Mouse (Mus musculus): Measurements from ENCODE around the gene Ptger3. TPM values are rescaled to one million over a fixed set of nuclear protein-coding genes. Genes with fewer than 3 reads are reported as not detected.

Gene Ptger3
- polyA plus RNA-seq, 1 experiment from 2014 or later: 19.0 TPM

DNA sequence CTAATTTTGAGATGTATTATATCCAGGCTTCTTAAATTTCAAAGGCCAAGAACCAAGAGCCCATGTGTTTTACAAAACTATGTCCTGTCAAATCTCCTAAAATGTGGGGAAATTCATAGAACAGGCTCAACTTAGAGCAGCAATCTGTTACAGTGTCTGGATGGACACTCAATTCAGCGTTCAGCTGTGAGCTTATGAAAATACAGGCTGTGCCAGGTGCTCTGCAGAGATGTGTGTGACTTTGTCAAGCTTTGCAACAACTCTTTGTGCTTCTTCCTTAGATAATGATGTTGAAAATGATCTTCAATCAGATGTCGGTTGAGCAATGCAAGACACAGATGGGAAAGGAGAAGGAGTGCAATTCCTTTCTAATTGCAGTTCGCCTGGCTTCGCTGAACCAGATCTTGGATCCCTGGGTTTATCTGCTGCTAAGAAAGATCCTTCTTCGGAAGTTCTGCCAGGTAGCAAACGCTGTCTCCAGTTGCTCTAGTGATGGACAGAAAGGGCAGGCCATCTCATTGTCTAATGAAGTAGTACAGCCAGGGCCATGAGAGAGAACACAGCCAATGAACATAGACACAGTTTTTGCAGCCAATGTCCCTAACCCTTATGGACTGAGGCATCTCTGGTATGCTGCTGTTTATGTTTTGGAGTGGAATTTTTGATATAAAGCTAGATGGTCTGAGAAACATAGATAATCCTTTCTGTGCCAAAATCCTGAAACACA lies 38.2 kb downstream of the Ptger3 start:
- no peak overlapping the region; the same call in 1 of the 2 replicates for H3K27ac ChIP-seq
- ATAC-seq (ENCODE audit: insufficient read depth, low FRiP score, low read depth): no peak
- H3K4me1 ChIP-seq: no peaks in the 10 kb centered on the region
- H3K4me2 ChIP-seq: no peak overlapping the region
- no peaks in the 10 kb centered on the region for H3K36me3 ChIP-seq
- H3K4me3 ChIP-seq (replicated peaks): no peak overlapping the region
- H3K27me3 ChIP-seq (replicated peaks): no peaks in the 10 kb centered on the region
- no peaks in the 10 kb centered on the region for H3K9me3 ChIP-seq
- WGBS: 63% methylated on average over 6 of the region's 6 CpGs
- H3K9ac ChIP-seq: no peak overlapping the region

DNA sequence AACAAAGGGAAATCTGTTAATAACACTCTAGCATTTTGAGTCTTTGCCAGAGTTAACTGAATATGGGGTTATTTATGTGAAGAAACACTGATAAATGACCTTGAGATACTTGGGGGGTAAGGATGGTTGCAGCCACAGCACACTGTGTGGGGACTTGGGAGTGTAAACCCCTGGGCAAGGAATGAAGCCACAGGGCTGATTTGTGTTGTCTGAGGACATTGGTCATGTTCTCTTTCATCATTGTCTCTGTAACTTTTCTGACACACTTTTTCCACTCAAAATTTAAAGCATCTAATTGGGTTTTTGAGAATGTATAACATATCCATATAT lies 38.7 kb downstream of the Ptger3 start:
- no peak overlapping the region for H3K4me2 ChIP-seq
- no peaks in the 10 kb centered on the region for H3K4me1 ChIP-seq
- H3K9ac ChIP-seq: no peak overlapping the region
- no peaks in the 10 kb centered on the region for H3K9me3 ChIP-seq
- ATAC-seq (ENCODE audit: insufficient read depth, low FRiP score, low read depth): no peak
- no peak overlapping the region for H3K27ac ChIP-seq
- H3K4me3 ChIP-seq (replicated peaks): no peak overlapping the region
- H3K36me3 ChIP-seq: no peaks in the 10 kb centered on the region
- no peaks in the 10 kb centered on the region for H3K27me3 ChIP-seq (replicated peaks)

DNA sequence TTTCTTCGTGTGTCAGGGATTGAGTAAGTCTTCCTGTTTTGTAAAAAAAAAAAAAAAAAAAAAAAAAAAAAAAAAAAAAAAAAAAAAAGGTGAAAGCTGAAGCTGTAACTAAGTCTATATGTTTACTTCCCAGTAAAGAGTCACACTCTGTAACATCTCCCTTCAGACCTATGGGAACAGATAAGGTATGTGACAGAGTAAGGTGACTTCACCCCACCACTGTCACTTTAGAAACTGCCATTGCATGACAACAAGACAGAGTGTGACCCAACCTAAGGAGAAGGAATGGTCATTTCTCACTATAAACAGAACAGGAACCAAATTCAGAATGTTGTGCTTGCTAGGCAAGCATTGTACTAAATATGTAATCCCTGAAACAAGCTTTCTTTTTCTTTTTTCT lies 46.9 kb downstream of the Ptger3 start:
- H3K9me3 ChIP-seq: no peaks in the 10 kb centered on the region
- no peak overlapping the region for H3K9ac ChIP-seq
- no peak overlapping the region for H3K4me3 ChIP-seq (replicated peaks)
- H3K4me1 ChIP-seq: no peaks in the 10 kb centered on the region
- H3K27me3 ChIP-seq (replicated peaks): no peaks in the 10 kb centered on the region
- 29% methylated on average over 1 of the region's 1 CpGs for WGBS
- H3K27ac ChIP-seq: no peak overlapping the region
- H3K36me3 ChIP-seq: no peaks in the 10 kb centered on the region
- ATAC-seq (ENCODE audit: insufficient read depth, low FRiP score, low read depth): no peak
- H3K4me2 ChIP-seq: no peak overlapping the region

DNA sequence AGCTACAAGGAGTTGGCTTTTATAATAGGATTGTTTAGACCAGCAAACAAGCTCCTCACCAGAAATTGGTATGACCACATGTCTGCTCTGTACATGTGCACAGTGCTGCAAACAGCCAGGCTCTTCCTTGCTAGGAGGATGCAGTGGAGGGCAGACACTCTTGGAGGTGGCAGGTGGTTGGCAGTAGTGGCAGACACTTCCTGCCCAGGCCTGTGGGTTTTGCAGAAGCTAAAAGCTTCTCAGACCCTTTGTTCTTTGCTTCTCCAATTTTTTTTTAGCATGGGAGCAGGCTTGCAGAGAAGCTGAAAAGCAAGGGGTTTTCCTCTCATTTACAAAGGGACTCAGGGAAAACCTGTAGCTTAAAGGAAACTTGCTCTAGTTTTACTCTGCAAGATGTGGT lies 50.3 kb downstream of the Ptger3 start:
- Histone ChIP-seq H3K36me3 (no peaks in the 10 kb centered on the region), H3K4me2 (no peak overlapping the region), H3K9ac (no peak overlapping the region), H3K9me3 (no peaks in the 10 kb centered on the region), H3K4me1 (no peaks in the 10 kb centered on the region), H3K4me3 (replicated peaks) (no peak overlapping the region), H3K27me3 (replicated peaks) (no peaks in the 10 kb centered on the region), H3K27ac (no peak overlapping the region)
- ATAC-seq (ENCODE audit: insufficient read depth, low FRiP score, low read depth): no peak

DNA sequence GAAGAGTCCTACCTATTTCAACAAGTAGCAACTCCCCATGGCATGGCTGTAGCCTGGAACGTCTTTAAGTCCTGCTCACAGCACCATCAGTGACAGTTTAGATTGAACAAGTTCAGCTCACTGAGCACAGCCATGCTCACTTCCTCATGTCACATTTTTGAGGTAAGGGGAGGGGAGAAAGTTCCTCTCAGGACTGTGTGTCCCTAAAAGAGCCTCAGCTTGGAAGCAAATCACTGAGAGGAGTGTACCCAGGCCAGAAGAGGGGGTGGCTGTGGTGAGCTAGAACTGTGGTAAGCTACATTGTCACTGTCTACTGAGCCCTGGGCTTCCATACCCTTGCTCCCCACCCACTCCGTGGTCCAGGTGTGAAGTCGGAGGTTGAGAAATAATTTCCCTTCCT lies 60.7 kb downstream of the Ptger3 start:
- Histone ChIP-seq H3K4me3 (replicated peaks) (no peak overlapping the region), H3K4me2 (no peak overlapping the region), H3K36me3 (no peaks in the 10 kb centered on the region), H3K9ac (no peak overlapping the region), H3K27me3 (replicated peaks) (no peaks in the 10 kb centered on the region), H3K4me1 (no peaks in the 10 kb centered on the region), H3K9me3 (no peaks in the 10 kb centered on the region), H3K27ac (no peak overlapping the region)
- ATAC-seq (ENCODE audit: insufficient read depth, low FRiP score, low read depth): no peak
- WGBS: 67% methylated on average over 3 of the region's 3 CpGs

DNA sequence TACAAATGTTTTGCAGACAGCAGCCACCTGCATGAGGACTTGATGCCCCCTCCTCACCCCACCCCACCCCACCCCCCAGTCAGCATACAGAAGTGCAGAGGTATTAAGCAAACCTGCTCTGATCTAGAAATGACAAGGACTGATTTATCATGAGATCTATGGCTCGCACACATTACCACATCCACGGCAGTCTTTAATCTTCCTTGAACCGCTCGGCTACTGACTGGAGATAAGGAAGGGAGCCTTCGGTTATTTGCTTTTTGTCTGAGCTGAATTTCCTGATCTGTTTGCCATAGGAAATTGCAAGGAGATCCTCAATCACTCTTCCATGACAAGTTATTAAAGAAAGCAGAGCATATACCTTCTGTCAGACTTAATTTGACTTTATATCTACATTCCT lies 64.0 kb downstream of the Ptger3 start:
- Histone ChIP-seq H3K9me3 (no peaks in the 10 kb centered on the region), H3K36me3 (no peaks in the 10 kb centered on the region), H3K4me2 (no peak overlapping the region), H3K4me1 (no peaks in the 10 kb centered on the region), H3K9ac (no peak overlapping the region), H3K27me3 (replicated peaks) (no peaks in the 10 kb centered on the region), H3K27ac (no peak overlapping the region), H3K4me3 (replicated peaks) (no peak overlapping the region)
- WGBS: 32% methylated on average over 5 of the region's 5 CpGs
- ATAC-seq (ENCODE audit: insufficient read depth, low FRiP score, low read depth): no peak

DNA sequence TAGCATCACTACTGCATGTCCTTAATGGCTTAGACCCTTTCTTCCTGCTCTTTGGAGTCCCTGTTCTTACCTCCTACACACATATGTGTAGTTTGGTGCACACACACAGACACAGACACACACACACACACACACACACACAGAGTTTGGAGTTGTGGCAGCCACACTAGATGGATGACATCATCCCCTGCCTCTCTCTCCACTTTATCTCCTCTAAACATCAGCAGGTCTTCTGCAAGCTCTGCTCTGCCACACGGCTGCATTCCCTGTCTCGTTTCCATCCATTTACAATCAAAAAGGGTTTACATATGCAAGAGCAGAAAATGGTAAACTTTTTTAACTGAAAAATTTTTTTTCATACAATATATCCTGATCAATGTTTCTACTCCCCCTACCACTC lies 64.7 kb downstream of the Ptger3 start:
- Histone ChIP-seq H3K4me3 (replicated peaks) (no peak overlapping the region), H3K27ac (no peak overlapping the region), H3K27me3 (replicated peaks) (no peaks in the 10 kb centered on the region), H3K36me3 (no peaks in the 10 kb centered on the region), H3K9me3 (no peaks in the 10 kb centered on the region), H3K9ac (no peak overlapping the region), H3K4me1 (no peaks in the 10 kb centered on the region), H3K4me2 (no peak overlapping the region)
- no peak for ATAC-seq (ENCODE audit: insufficient read depth, low FRiP score, low read depth)
- WGBS: 23% methylated on average over 2 of the region's 2 CpGs

DNA sequence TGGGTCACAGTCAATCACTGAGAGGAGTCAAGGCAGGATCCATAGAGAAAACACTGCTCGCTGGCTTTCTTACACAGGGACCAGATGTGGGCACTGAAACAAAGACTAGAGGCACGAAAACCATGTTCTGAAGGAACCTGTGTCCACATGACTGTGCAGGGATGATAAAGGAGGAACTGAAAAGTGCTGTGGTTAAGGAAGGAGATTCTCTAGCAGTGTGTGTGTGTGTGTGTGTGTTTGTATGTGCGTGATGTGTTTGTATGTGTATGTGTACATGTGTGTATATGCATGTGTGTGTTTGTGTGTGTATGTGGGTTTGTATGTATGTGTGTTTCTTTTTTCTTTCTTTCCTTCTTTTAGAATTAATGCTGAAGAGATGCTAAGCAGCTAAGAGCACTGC lies 67.7 kb downstream of the Ptger3 start:
- Histone ChIP-seq H3K36me3 (no peaks in the 10 kb centered on the region), H3K9ac (no peak overlapping the region)

DNA sequence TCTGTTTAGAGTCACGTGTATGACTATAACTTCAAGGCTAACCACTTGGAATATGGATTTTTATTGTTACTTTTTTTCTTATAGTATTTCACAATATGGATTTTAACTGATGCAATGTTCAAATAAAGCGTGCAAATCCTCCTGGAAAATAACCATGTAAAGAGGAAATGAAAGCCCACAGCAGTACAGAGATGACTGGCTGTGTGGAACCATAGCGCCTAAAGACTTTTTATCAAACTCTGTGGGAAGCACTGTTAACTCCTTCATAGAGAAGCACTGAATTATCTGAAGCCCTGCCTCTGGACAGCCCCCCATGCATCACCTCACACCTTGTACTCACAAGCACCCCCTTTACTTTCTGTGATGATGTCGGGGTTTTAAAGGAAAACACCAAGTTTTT lies 69.0 kb downstream of the Ptger3 start:
- Histone ChIP-seq H3K4me3 (replicated peaks) (no peak overlapping the region), H3K4me1 (no peaks in the 10 kb centered on the region), H3K36me3 (no peaks in the 10 kb centered on the region), H3K4me2 (no peak overlapping the region), H3K27ac (no peak overlapping the region), H3K9ac (no peak overlapping the region), H3K9me3 (no peaks in the 10 kb centered on the region), H3K27me3 (replicated peaks) (no peaks in the 10 kb centered on the region)
- 79% methylated on average over 4 of the region's 4 CpGs for WGBS
- ATAC-seq (ENCODE audit: insufficient read depth, low FRiP score, low read depth): no peak

More for the DNA sequence above, 67.7 kb downstream of the Ptger3 start:
- no peaks in the 10 kb centered on the region for H3K4me1 ChIP-seq
- H3K27me3 ChIP-seq (replicated peaks): no peaks in the 10 kb centered on the region
- no peak overlapping the region for H3K27ac ChIP-seq
- no peak for ATAC-seq (ENCODE audit: insufficient read depth, low FRiP score, low read depth)
- 70% methylated on average over 3 of the region's 3 CpGs for WGBS
- H3K9me3 ChIP-seq: no peaks in the 10 kb centered on the region
- H3K4me3 ChIP-seq (replicated peaks): no peak overlapping the region
- H3K4me2 ChIP-seq: no peak overlapping the region

DNA sequence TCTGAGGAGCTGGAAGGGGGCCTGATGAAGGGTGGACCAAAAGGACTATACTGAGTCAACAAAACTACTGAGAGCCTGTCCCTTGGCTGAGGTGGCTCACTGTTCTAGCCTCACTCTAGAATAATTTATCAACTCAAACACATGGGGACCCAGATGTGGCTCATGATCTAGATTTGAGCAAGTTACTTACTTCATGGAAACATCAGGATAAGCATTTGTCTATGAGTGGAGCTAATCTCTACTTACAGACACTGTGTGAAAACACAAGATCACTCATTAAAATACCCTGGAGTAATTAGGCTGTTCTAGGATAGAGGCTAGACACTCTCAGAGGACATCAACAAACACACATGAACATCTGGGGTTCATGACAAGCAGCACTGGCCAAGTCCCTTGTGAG lies 70.2 kb downstream of the Ptger3 start:
- no peaks in the 10 kb centered on the region for H3K9me3 ChIP-seq
- no peak overlapping the region for H3K4me3 ChIP-seq (replicated peaks)
- H3K4me2 ChIP-seq: no peak overlapping the region
- no peak overlapping the region for H3K27ac ChIP-seq
- ATAC-seq (ENCODE audit: insufficient read depth, low FRiP score, low read depth): no peak
- no peaks in the 10 kb centered on the region for H3K27me3 ChIP-seq (replicated peaks)
- no peak overlapping the region for H3K9ac ChIP-seq
- no peaks in the 10 kb centered on the region for H3K4me1 ChIP-seq
- H3K36me3 ChIP-seq: no peaks in the 10 kb centered on the region

DNA sequence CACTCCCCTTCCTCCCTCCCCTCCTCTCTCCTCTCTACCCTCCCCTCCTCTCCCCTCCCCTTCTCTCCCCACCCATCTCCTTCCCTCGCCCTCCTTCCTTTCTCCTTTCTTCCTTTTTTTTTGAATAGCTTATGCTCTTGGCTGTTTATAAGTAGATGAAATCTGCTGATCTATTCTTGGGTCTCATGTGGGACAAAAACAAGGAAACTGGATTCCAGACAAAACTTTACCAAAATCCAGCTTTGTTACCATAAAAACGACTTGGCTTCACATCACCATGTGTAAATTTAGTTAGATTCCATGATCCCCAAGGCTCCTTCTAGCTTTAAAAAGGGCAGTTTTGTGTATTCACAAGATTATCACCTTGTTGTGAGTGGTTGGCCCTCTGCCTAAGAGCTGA lies 70.6 kb downstream of the Ptger3 start:
- Histone ChIP-seq H3K4me3 (replicated peaks) (no peak overlapping the region), H3K9ac (no peak overlapping the region), H3K9me3 (no peaks in the 10 kb centered on the region), H3K4me1 (no peaks in the 10 kb centered on the region), H3K36me3 (no peaks in the 10 kb centered on the region), H3K4me2 (no peak overlapping the region), H3K27me3 (replicated peaks) (no peaks in the 10 kb centered on the region), H3K27ac (no peak overlapping the region)
- 55% methylated on average over 2 of the region's 2 CpGs for WGBS
- no peak for ATAC-seq (ENCODE audit: insufficient read depth, low FRiP score, low read depth)

DNA sequence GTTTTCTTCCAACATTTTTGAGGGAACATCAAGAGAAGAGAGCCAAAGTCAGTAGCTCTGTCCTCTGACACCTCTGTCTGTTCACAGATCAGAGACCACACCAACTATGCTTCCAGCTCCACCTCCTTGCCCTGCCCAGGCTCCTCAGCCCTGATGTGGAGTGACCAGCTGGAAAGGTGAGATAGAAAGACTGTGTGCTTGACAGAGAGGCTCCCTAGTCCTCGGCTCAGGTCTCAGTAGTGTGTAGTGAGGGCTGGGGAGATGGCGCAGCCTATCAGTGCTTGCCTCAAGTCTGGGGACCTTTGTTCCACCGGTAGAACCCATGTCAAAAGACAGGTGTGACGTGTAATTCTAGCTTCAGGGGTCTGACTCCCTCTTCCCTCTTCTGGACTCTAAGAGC lies 74.9 kb downstream of the Ptger3 start:
- WGBS: 79% methylated on average over 4 of the region's 4 CpGs
- no peak for ATAC-seq (ENCODE audit: insufficient read depth, low FRiP score, low read depth)
- no peaks in the 10 kb centered on the region for H3K36me3 ChIP-seq

DNA sequence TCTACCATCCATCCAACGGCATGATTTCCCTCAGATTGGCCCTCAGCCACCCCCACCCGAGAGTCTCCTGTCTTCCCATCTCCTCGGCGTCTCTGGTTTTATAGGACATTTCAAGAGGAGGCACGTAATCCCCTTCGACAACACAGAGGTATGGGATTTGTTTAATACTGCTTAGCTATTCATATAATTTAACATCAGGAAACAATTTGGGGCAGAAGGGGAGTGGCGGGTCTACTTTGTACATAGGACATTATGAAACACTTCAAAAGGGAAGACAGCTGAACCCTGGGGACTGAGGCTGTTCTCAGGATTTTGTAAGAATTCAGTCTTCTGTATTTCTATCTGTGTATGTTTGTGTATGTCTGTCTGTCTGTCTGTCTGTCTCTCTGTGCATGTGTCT lies 94.9 kb downstream of the Ptger3 start:
- H3K9ac ChIP-seq: no peak overlapping the region
- no peak overlapping the region for H3K4me3 ChIP-seq (replicated peaks)
- WGBS: 82% methylated on average over 7 of the region's 7 CpGs
- no peaks in the 10 kb centered on the region for H3K4me1 ChIP-seq
- H3K36me3 ChIP-seq: no peaks in the 10 kb centered on the region
- H3K27me3 ChIP-seq (replicated peaks): no peaks in the 10 kb centered on the region
- H3K9me3 ChIP-seq: no peaks in the 10 kb centered on the region
- H3K27ac ChIP-seq: no peak overlapping the region
- ATAC-seq (ENCODE audit: insufficient read depth, low FRiP score, low read depth): no peak
- H3K4me2 ChIP-seq: no peak overlapping the region

More for the DNA sequence above, 74.9 kb downstream of the Ptger3 start:
- no peaks in the 10 kb centered on the region for H3K9me3 ChIP-seq
- no peak overlapping the region for H3K4me3 ChIP-seq (replicated peaks)
- no peak overlapping the region for H3K9ac ChIP-seq
- no peaks in the 10 kb centered on the region for H3K27me3 ChIP-seq (replicated peaks)
- no peak overlapping the region for H3K4me2 ChIP-seq
- no peaks in the 10 kb centered on the region for H3K4me1 ChIP-seq
- H3K27ac ChIP-seq: no peak overlapping the region

Data from stomach, embryonic 15.5 days (tissue).